Mouse (Mus musculus): Measurements from ENCODE around the gene Pafah1b1. TPM values are rescaled to one million over a fixed set of nuclear protein-coding genes. Genes with fewer than 3 reads are reported as not detected.

The Pafah1b1 gene
- 58.7 and 61.8 TPM in 2 replicates for polyA plus RNA-seq (2014; fragmentation: Nextera tagmentation; extraction: Ambion mirVana)

DNA sequence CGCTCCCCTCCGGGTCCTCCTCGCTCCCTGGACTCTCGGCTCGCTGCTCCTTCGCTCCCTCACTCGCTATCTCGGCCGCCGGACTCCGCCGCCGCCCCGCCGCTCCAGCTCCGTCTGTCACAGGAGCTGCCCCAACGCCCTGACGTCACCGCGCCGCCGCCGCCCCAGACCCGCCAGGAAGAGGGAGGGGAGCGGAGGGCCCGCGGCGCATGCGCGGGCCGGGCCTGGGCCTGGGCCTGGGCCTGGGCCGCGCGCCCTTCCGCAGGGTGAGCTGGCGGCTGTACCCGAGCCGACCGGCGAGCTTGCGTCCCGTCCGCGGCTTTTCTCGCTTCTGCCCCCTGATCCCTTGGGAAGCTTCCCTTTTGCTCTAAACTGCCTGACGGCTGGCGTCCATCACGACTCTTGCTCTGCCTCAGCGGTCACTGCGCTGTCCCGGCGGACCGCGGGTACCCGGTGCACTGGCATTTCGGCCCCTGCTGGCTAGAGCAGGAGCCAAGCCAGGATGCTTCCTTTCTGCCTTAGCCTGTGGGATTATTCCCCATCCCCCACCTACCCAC lies at the start of gene Pafah1b1:
Pafah1b1 (minus strand) TSS at position 436 of the 557 bp plus-strand sequence.
- no peaks in the 10 kb centered on the region for H3K36me3 ChIP-seq (ENCODE audit: control insufficient read depth, insufficient read depth, low read length)
- peak within 1 kb of the TSS; percentile 99 for H3K27ac ChIP-seq (ENCODE audit: low read depth)
- DNase-seq (ENCODE audit: low spot score) (peak; percentile 97), ATAC-seq (replicated peaks; ENCODE audit: low FRiP score, low TSS enrichment, low read depth) (peak; percentile 98)
- peak within 1 kb of the TSS; percentile 98 for H3K4me3 ChIP-seq (ENCODE audit: low read depth, low read length)
- no peaks in the 10 kb centered on the region for H3K9me3 ChIP-seq (ENCODE audit: control insufficient read depth, low read length)
- H3K4me1 ChIP-seq (replicated peaks; ENCODE audit: control insufficient read depth, insufficient read depth, low read length), result peaks cover 15% of the 10 kb centered on the region
- H3K27me3 ChIP-seq (replicated peaks; ENCODE audit: control insufficient read depth, insufficient read depth, low read length), result no peaks in the 10 kb centered on the region
- H3K9ac ChIP-seq (ENCODE audit: low read length), result peak within 1 kb of the TSS; percentile 94
- WGBS, result under 1% methylated on average over 35 of the region's 56 CpGs
- H3K4me2 ChIP-seq (ENCODE audit: low read length), result peak within 1 kb of the TSS; percentile 89

- 88% methylated on average over 2 of the region's 2 CpGs for WGBS
- H3K27ac ChIP-seq (ENCODE audit: low read depth), result no peak overlapping the region
- H3K9ac ChIP-seq (ENCODE audit: low read length), result no peak overlapping the region
- no peak overlapping the region for H3K4me3 ChIP-seq (ENCODE audit: low read depth, low read length)
- ATAC-seq (replicated peaks; ENCODE audit: low FRiP score, low TSS enrichment, low read depth) (no peak), DNase-seq (ENCODE audit: low spot score) (no peak)
- H3K36me3 ChIP-seq (ENCODE audit: control insufficient read depth, insufficient read depth, low read length), result peaks cover 41% of the 10 kb centered on the region
- H3K4me2 ChIP-seq (ENCODE audit: low read length), result no peak overlapping the region
- H3K4me1 ChIP-seq (replicated peaks; ENCODE audit: control insufficient read depth, insufficient read depth, low read length), result peaks cover 13% of the 10 kb centered on the region; the same call in 1 of the 2 replicates
- no peaks in the 10 kb centered on the region for H3K27me3 ChIP-seq (replicated peaks; ENCODE audit: control insufficient read depth, insufficient read depth, low read length)
- no peaks in the 10 kb centered on the region for H3K9me3 ChIP-seq (ENCODE audit: control insufficient read depth, low read length)
These were observed 47.9 kb upstream of the Pafah1b1 start for GRCm38 (mm10) chr11:74772386-74772785.

- no peaks in the 10 kb centered on the region for H3K27me3 ChIP-seq (replicated peaks; ENCODE audit: control insufficient read depth, insufficient read depth, low read length)
- WGBS, result 72% methylated on average over 4 of the region's 4 CpGs
- ATAC-seq (replicated peaks; ENCODE audit: low FRiP score, low TSS enrichment, low read depth), result no peak
These were observed 47.2 kb upstream of the Pafah1b1 start for GRCm38 (mm10) chr11:74771650-74772049.

DNA sequence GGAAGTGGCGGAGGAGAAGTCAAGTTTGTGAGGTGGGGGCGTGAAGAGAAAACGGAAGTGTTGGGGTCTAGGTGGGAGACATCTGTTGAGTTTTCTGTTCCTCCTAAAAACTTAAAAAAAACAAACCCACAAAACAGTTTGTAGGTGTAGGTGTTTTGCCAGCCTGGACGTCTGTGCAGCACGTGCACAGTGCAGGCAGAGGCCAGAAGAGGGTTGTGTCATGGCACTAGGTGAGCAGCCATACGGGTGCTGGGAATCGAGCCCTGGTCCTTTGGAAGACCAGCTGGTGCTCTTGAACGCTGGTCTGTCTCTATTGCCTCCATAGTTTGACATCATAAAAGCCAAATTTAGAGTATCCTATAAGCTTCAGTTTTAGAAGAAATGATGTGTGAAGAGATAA lies 46.8 kb upstream of the Pafah1b1 start:
- H3K4me3 ChIP-seq (ENCODE audit: low read depth, low read length), result peak overlapping the region; percentile 90
- H3K27ac ChIP-seq (ENCODE audit: low read depth), result peak overlapping the region; percentile 96
- peaks cover 30% of the 10 kb centered on the region for H3K36me3 ChIP-seq (ENCODE audit: control insufficient read depth, insufficient read depth, low read length)
- H3K27me3 ChIP-seq (replicated peaks; ENCODE audit: control insufficient read depth, insufficient read depth, low read length), result no peaks in the 10 kb centered on the region
- H3K9me3 ChIP-seq (ENCODE audit: control insufficient read depth, low read length), result no peaks in the 10 kb centered on the region
- peaks cover 13% of the 10 kb centered on the region; the same call in 1 of the 2 replicates for H3K4me1 ChIP-seq (replicated peaks; ENCODE audit: control insufficient read depth, insufficient read depth, low read length)
- peak overlapping the region; percentile 91 for H3K9ac ChIP-seq (ENCODE audit: low read length)
- H3K4me2 ChIP-seq (ENCODE audit: low read length), result peak overlapping the region; percentile 58
- ATAC-seq (replicated peaks; ENCODE audit: low FRiP score, low TSS enrichment, low read depth) (0 out of 2 replicates have a peak, but pooled peaks have one; percentile 29), DNase-seq (ENCODE audit: low spot score) (no peak)
- WGBS, result 13% methylated on average over 8 of the region's 8 CpGs

More at GRCm38 (mm10) chr11:74771650-74772049, 47.2 kb upstream of the Pafah1b1 start:
- no peak overlapping the region for H3K27ac ChIP-seq (ENCODE audit: low read depth)
- H3K9ac ChIP-seq (ENCODE audit: low read length), result no peak overlapping the region
- peaks cover 34% of the 10 kb centered on the region for H3K36me3 ChIP-seq (ENCODE audit: control insufficient read depth, insufficient read depth, low read length)
- DNase-seq (ENCODE audit: low spot score), result no peak
- no peaks in the 10 kb centered on the region for H3K9me3 ChIP-seq (ENCODE audit: control insufficient read depth, low read length)
- peak overlapping the region; percentile 58 for H3K4me2 ChIP-seq (ENCODE audit: low read length)
- peak overlapping the region; percentile 90 for H3K4me3 ChIP-seq (ENCODE audit: low read depth, low read length)
- H3K4me1 ChIP-seq (replicated peaks; ENCODE audit: control insufficient read depth, insufficient read depth, low read length), result peaks cover 13% of the 10 kb centered on the region; the same call in 1 of the 2 replicates

- DNase-seq (ENCODE audit: low spot score) (peak; percentile 94), ATAC-seq (replicated peaks; ENCODE audit: low FRiP score, low TSS enrichment, low read depth) (peak; percentile 98)
- H3K4me3 ChIP-seq (ENCODE audit: low read depth, low read length), result peak within 1 kb of the TSS; percentile 90
- peaks cover 13% of the 10 kb centered on the region; the same call in 1 of the 2 replicates for H3K4me1 ChIP-seq (replicated peaks; ENCODE audit: control insufficient read depth, insufficient read depth, low read length)
- H3K36me3 ChIP-seq (ENCODE audit: control insufficient read depth, insufficient read depth, low read length), result peaks cover 26% of the 10 kb centered on the region
- peak within 1 kb of the TSS; percentile 96 for H3K27ac ChIP-seq (ENCODE audit: low read depth)
- H3K4me2 ChIP-seq (ENCODE audit: low read length), result peak within 1 kb of the TSS; percentile 58
- WGBS, result under 1% methylated on average over 43 of the region's 43 CpGs
- no peaks in the 10 kb centered on the region for H3K9me3 ChIP-seq (ENCODE audit: control insufficient read depth, low read length)
- peak within 1 kb of the TSS; percentile 91 for H3K9ac ChIP-seq (ENCODE audit: low read length)
- no peaks in the 10 kb centered on the region for H3K27me3 ChIP-seq (replicated peaks; ENCODE audit: control insufficient read depth, insufficient read depth, low read length)
These were observed 46.2 kb upstream of the Pafah1b1 start, which contains the start of gene Mettl16 for GRCm38 (mm10) chr11:74770595-74771207. Gene Mettl16 (plus strand): TSS chr11:74770830.

GRCm38 (mm10) chr11:74770037-74770436 lies 45.6 kb upstream of the Pafah1b1 start:
- peaks cover 13% of the 10 kb centered on the region; the same call in 1 of the 2 replicates for H3K4me1 ChIP-seq (replicated peaks; ENCODE audit: control insufficient read depth, insufficient read depth, low read length)
- peaks cover 19% of the 10 kb centered on the region for H3K36me3 ChIP-seq (ENCODE audit: control insufficient read depth, insufficient read depth, low read length)
- no peaks in the 10 kb centered on the region for H3K9me3 ChIP-seq (ENCODE audit: control insufficient read depth, low read length)
- peak overlapping the region; percentile 91 for H3K9ac ChIP-seq (ENCODE audit: low read length)
- peak overlapping the region; percentile 58 for H3K4me2 ChIP-seq (ENCODE audit: low read length)
- ATAC-seq (replicated peaks; ENCODE audit: low FRiP score, low TSS enrichment, low read depth), result no peak
- H3K27ac ChIP-seq (ENCODE audit: low read depth), result peak overlapping the region; percentile 96
- no peaks in the 10 kb centered on the region for H3K27me3 ChIP-seq (replicated peaks; ENCODE audit: control insufficient read depth, insufficient read depth, low read length)
- DNase-seq (ENCODE audit: low spot score), result no peak
- H3K4me3 ChIP-seq (ENCODE audit: low read depth, low read length), result peak overlapping the region; percentile 90
- WGBS, result 84% methylated on average over 9 of the region's 9 CpGs

- peak; percentile 55 for DNase-seq (ENCODE audit: low spot score)
- WGBS, result 44% methylated on average over 6 of the region's 6 CpGs
- no peak overlapping the region for H3K4me2 ChIP-seq (ENCODE audit: low read length)
- no peaks in the 10 kb centered on the region for H3K27me3 ChIP-seq (replicated peaks; ENCODE audit: control insufficient read depth, insufficient read depth, low read length)
- H3K9me3 ChIP-seq (ENCODE audit: control insufficient read depth, low read length), result no peaks in the 10 kb centered on the region
- no peaks in the 10 kb centered on the region for H3K36me3 ChIP-seq (ENCODE audit: control insufficient read depth, insufficient read depth, low read length)
- H3K4me3 ChIP-seq (ENCODE audit: low read depth, low read length), result no peak overlapping the region
- H3K4me1 ChIP-seq (replicated peaks; ENCODE audit: control insufficient read depth, insufficient read depth, low read length), result peaks cover 13% of the 10 kb centered on the region; the same call in 1 of the 2 replicates
- no peak for ATAC-seq (replicated peaks; ENCODE audit: low FRiP score, low TSS enrichment, low read depth)
- no peak overlapping the region for H3K27ac ChIP-seq (ENCODE audit: low read depth)
- H3K9ac ChIP-seq (ENCODE audit: low read length), result no peak overlapping the region
These were observed 43.6 kb upstream of the Pafah1b1 start for GRCm38 (mm10) chr11:74768045-74768444.

DNA sequence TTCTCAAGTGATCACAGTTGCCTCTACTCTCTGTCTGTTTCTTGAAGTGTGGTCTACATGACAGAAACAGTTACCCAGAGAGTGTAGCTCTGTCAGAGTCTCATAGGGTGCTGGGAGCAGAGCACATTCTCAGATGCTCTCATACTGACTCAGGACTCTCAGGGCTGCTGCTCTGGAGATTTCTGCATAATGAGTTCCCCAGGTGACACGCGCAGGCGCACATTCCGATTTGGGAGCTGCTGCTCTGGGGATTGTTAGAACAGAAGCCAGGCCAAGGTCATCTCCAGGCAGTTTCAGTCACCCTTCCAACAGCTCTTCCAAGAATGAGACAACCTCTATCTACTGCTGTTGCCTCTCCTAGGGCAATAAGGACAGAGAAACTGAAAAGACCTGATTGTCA lies 43.0 kb upstream of the Pafah1b1 start:
- Histone ChIP-seq H3K36me3 (ENCODE audit: control insufficient read depth, insufficient read depth, low read length) (no peaks in the 10 kb centered on the region), H3K4me2 (ENCODE audit: low read length) (no peak overlapping the region), H3K9me3 (ENCODE audit: control insufficient read depth, low read length) (no peaks in the 10 kb centered on the region), H3K27ac (ENCODE audit: low read depth) (no peak overlapping the region), H3K9ac (ENCODE audit: low read length) (no peak overlapping the region), H3K4me3 (ENCODE audit: low read depth, low read length) (no peak overlapping the region), H3K27me3 (replicated peaks; ENCODE audit: control insufficient read depth, insufficient read depth, low read length) (no peaks in the 10 kb centered on the region), H3K4me1 (replicated peaks; ENCODE audit: control insufficient read depth, insufficient read depth, low read length) (peaks cover 13% of the 10 kb centered on the region; the same call in 1 of the 2 replicates)
- DNase-seq (ENCODE audit: low spot score) (no peak), ATAC-seq (replicated peaks; ENCODE audit: low FRiP score, low TSS enrichment, low read depth) (no peak)
- WGBS, result 84% methylated on average over 4 of the region's 4 CpGs

All from intestine, embryonic 14.5 days (tissue).